Mouse (Mus musculus) liver, adult 10 weeks (tissue): ENCODE data around the gene Twf1. TPM values are rescaled to one million over a fixed set of nuclear protein-coding genes. Genes with fewer than 3 reads are reported as not detected.

Experiments used
- polyA plus RNA-seq: library from polyadenylated mRNA; stranded (reverse); fragments of 350-450 nt; fragmentation: Illumina TruSeq; extraction: RNeasy Lipid Tissue Mini Kit (QIAGEN cat#74804); gene quantifications from one replicate; pipeline ENCODE4 v1.2.3, GENCODE M21; 2014; ENCODE audit warnings: low read depth, low replicate concordance

Gene Twf1
- polyA plus RNA-seq, result 58.2 TPM

DNA sequence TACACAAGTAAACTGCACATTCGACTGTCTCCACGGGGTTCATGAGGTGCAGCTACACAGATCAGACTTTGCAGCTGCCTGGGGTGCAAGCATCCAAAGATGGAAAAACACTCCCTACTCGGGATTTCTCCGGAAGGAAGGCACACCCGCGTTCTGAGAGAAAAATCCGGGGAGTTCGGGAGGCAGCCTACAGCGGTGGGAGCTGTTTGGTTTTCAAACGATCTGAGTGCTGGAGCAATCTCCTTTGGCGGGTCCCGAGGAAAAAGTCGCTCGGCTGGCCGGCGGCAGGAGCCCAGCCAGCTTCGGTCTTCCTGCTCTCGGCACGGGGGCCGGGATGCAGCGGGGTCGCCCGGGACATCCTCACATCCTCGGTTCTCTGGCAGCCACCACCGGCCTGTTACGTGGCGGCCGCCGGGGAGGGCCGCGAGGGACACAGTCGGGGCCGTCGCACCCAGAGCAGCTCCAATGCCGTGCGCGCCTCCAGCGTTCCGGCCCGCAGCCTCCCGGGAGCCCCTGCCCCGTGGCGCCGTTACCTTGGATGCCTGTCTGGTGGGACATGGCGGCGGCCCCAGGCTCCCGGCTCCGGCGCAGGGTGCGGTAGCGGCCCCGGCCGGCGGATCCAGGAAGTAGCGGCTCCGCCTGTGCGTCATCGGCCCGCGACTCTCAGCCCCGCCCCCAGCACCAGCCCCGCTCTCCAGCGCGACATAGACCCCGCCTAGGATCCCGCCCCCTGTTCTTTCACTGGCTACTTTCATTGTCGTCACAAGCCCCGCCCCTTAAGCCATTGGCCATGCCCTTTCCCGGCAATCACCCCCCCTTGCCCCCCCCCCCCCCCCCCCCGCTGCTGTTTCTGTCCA, at the start of gene Twf1:
Twf1 (minus strand) TSS at position 671 of the 857 bp plus-strand sequence.

DNA sequence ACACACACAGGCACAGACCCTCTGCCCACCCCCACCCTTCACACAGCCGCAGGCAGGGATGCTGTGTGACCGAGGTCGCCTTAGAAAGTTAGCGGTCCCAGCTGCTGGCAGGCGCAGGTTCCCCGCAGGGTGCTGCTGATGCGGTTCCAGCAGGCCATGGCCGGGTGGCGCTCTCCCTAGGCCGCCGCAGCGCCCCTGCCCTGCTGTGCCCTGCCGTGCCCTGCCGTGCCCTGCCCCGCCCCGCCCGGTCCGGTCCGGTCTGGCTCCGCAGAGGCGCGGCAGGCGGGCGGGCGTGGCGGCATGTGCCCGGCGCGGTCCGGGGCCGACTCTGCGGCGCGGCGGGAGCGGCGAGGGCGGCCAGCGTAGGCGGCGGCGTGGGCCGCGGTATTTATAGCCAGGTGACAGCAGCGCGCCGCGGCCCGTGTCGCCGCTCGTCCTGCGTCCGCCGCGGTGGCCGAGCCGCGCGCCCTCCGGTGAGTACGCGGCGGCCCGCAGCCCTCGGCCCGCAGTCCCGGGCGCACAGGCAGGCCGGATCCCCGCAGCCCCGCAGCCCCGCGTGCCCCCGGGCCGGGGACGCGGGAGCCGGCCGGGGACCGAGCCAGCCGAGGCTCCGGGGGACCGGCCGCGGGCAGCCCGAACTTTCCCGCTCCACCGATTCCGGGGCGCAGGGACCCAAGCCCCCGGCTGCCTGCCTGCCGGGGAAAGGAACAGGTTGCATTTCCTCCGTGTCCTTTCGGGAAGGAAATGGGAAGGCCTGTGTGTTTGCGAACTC, 39.3 kb upstream of the Twf1 start, which contains the start of gene Tmem117:
Tmem117 (plus strand) TSS at position 403 of the 772 bp plus-strand sequence.

DNA sequence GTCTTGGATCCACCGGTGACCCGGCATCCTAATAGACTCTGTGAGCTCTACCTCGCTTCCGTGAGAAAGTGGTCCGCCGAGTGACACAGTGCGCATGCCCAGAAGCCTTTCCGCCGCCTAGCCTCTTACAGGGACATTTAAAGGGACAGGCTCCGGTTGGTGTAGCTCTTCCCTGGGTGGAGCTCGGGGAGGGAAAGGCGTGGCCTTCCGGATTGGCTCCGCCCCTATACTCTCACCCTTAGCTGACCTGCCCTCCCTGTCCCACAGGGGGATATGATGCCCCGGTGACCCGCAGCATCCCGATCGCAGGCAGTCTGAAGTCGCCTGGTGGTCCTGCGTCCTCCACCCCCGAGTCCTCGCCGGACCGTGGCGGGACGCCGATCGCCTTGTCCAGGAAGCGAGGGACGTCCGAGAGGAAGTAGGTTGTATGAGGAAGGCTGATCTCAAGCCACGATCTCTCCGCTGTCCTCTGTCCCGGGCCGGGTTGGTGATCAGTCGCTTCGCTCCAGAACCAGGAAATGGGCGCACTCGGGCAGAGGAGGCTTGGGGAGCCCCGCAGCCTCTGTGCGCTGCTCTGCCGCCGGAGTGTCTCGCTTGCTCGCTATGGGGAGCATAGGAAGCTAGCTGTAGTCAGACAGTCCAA, 46.2 kb downstream of the Twf1 start, which contains the start of the genes Pus7l and Irak4:
Pus7l (minus strand) TSS at position 139 of the 643 bp plus-strand sequence.
Irak4 (plus strand) TSS at position 235 of the 643 bp plus-strand sequence.

Other genes starting within 250 kb of the Twf1 start
- gene Adamts20, start 124.5 kb downstream of the Twf1 start, polyA plus RNA-seq, result not detected
- gene Pus7l, start 46.3 kb downstream of the Twf1 start, polyA plus RNA-seq, result 1.3 TPM
- gene Irak4, start 46.2 kb downstream of the Twf1 start, polyA plus RNA-seq, result 5.5 TPM
- gene Tmem117, start 39.3 kb upstream of the Twf1 start, polyA plus RNA-seq, result 0.19 TPM